Mouse (Mus musculus): ENCODE measurements around the gene Fbxw11. TPM values are rescaled to one million over a fixed set of nuclear protein-coding genes. Genes with fewer than 3 reads are reported as not detected.
"Not testable (repeated sequence)": the region's sequence is repeated elsewhere in the genome, so short reads cannot be mapped to it uniquely, and the experiment has no call there.

Fbxw11 gene
- total RNA-seq, 1 experiment, result 45.8 TPM

DNA sequence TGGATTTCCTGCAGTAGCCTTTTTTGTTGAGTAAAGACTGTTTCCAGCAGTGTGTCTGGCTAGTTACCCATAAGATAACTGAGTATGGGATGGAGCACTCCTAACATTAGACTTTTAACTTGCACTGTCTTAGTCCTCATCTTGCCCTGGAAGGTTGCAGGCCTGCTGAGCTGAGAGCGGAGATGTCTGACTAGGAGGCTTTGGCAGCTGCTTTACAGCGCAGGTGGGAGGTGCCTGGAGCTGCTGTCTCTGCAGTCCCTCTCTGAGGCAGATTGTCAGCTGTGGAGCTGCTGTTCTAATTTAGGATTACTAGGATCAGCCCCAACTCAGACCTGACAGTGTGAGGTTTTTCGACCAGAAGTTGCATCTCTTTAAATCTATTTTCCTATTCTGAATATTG is 34.3 kb downstream of the Fbxw11 start:
- Histone ChIP-seq H3K4me1 (ENCODE audit: control insufficient read depth in 2 of 2, insufficient read depth in 2 of 2, low read length in 2 of 2, poor library complexity in 1 of 2) (peaks cover 10 to 11% of the 10 kb centered on the region in 2 experiments), H3K9me3 (ENCODE audit: control insufficient read depth, insufficient read depth, low read depth, low read length) (no peaks in the 10 kb centered on the region), H3K4me3 (ENCODE audit: insufficient read depth in 1 of 2, low read depth in 1 of 2, low read length in 2 of 2, poor library complexity in 1 of 2, severe bottlenecking in 1 of 2) (no peak overlapping the region), H3K9ac (ENCODE audit: insufficient read depth, low read depth, low read length, poor library complexity, severe bottlenecking) (no peak overlapping the region), H3K27ac (ENCODE audit: insufficient read depth, low read depth, low read length, poor library complexity, severe bottlenecking) (no peak overlapping the region), H3K36me3 (ENCODE audit: control insufficient read depth, insufficient read depth, low read length, poor library complexity, severe bottlenecking) (no peaks in the 10 kb centered on the region)
- TF ChIP-seq HCFC1 (IDR thresholded peaks at IDR 0.05; ENCODE audit: borderline replicate concordance, insufficient read depth, low read length) (no peak), CHD2 (IDR thresholded peaks at IDR 0.05; ENCODE audit: low read depth, low read length) (no peak), ZC3H11A (IDR thresholded peaks at IDR 0.05; ENCODE audit: borderline replicate concordance, low read depth, low read length) (no peak), ZNF384 (IDR thresholded peaks at IDR 0.05; ENCODE audit: low read depth, low read length) (no peak)
- in situ Hi-C loops (cut with MboI; ENCODE audit: low sequenced_read_pairs in 2 of 2, unreplicated experiment in 2 of 2), result no loop called here
- DNase-seq (ENCODE audit: low read depth, low spot score), result no peak

- no peak overlapping the region for H3K9ac ChIP-seq (ENCODE audit: insufficient read depth, low read depth, low read length, poor library complexity, severe bottlenecking)
- no peak overlapping the region for H3K27ac ChIP-seq (ENCODE audit: insufficient read depth, low read depth, low read length, poor library complexity, severe bottlenecking)
- in situ Hi-C loops (cut with MboI; ENCODE audit: low sequenced_read_pairs in 2 of 2, unreplicated experiment in 2 of 2), result no loop called here
- TF ChIP-seq MAFK (IDR thresholded peaks at IDR 0.05; ENCODE audit: insufficient read depth, low read depth, low read length) (no peak), CHD2 (IDR thresholded peaks at IDR 0.05; ENCODE audit: low read depth, low read length) (no peak), HCFC1 (IDR thresholded peaks at IDR 0.05; ENCODE audit: borderline replicate concordance, insufficient read depth, low read length) (no peak), ZC3H11A (IDR thresholded peaks at IDR 0.05; ENCODE audit: borderline replicate concordance, low read depth, low read length) (no peak), ZNF384 (IDR thresholded peaks at IDR 0.05; ENCODE audit: low read depth, low read length) (no peak)
- H3K9me3 ChIP-seq (ENCODE audit: control insufficient read depth, insufficient read depth, low read depth, low read length), result no peaks in the 10 kb centered on the region
- no peaks in the 10 kb centered on the region for H3K36me3 ChIP-seq (ENCODE audit: control insufficient read depth, insufficient read depth, low read length, poor library complexity, severe bottlenecking)
- no peak overlapping the region for H3K4me3 ChIP-seq (ENCODE audit: insufficient read depth in 1 of 2, low read depth in 1 of 2, low read length in 2 of 2, poor library complexity in 1 of 2, severe bottlenecking in 1 of 2)
- DNase-seq (ENCODE audit: low read depth, low spot score), result no peak
- H3K4me1 ChIP-seq (ENCODE audit: control insufficient read depth in 2 of 2, insufficient read depth in 2 of 2, low read length in 2 of 2, poor library complexity in 1 of 2), result peaks cover 13 to 15% of the 10 kb centered on the region in 2 experiments
Measured at GRCm38 (mm10) chr11:32677811-32678210, 35.3 kb downstream of the Fbxw11 start.

DNA sequence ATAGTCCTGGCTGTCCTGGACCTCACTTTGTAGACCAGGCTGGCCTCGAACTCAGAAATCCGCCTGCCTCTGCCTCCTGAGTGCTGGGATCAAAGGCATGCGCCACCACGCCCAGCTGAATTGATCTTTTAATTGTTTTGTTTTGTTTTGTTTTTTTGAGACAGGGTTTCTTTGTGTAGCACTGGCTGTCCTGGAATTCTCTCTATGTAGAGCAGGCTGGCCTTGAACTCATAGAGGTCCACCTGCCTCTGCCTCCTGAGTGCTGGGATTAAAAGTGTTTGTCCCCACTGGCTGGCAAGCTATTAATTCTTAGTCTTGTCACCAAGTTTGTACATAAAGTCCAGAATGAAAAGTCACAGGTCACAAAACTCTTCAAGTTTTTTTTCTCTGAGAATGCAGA is 36.6 kb downstream of the Fbxw11 start:
- TF ChIP-seq ZNF384 (IDR thresholded peaks at IDR 0.05; ENCODE audit: low read depth, low read length), result 0 out of 2 replicates have a peak, but pooled peaks have one; percentile 15
- H3K9me3 ChIP-seq (ENCODE audit: control insufficient read depth, insufficient read depth, low read depth, low read length); H3K9ac ChIP-seq (ENCODE audit: insufficient read depth, low read depth, low read length, poor library complexity, severe bottlenecking); H3K27ac ChIP-seq (ENCODE audit: insufficient read depth, low read depth, low read length, poor library complexity, severe bottlenecking); H3K4me3 ChIP-seq (ENCODE audit: insufficient read depth in 1 of 2, low read depth in 1 of 2, low read length in 2 of 2, poor library complexity in 1 of 2, severe bottlenecking in 1 of 2); in situ Hi-C loops (cut with MboI; ENCODE audit: low sequenced_read_pairs in 2 of 2, unreplicated experiment in 2 of 2); H3K36me3 ChIP-seq (ENCODE audit: control insufficient read depth, insufficient read depth, low read length, poor library complexity, severe bottlenecking): not testable (repeated sequence)
- H3K4me1 ChIP-seq (ENCODE audit: control insufficient read depth in 2 of 2, insufficient read depth in 2 of 2, low read length in 2 of 2, poor library complexity in 1 of 2), result peaks cover 13 to 15% of the 10 kb centered on the region in 2 experiments
- DNase-seq (ENCODE audit: low read depth, low spot score), result peak; percentile 34

DNA sequence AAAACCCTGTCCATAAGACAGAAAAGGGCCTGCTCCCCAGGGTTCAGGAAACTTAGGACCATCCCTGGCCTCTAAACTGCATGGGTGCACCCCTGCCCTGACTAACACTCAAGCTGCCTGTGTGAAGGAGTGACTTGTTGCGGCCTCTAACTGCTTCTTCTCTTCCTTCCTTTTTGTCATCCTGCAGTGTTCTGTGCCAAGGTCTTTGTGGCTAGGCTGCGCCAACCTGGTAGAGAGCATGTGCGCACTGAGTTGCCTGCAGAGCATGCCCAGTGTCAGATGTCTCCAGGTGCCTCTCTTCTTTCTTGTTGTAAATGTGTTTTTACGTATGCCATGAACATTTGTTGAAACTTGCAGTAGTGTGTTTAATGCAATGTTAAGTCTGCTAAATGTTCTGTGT is 37.5 kb downstream of the Fbxw11 start:
- H3K27ac ChIP-seq (ENCODE audit: insufficient read depth, low read depth, low read length, poor library complexity, severe bottlenecking), result peak overlapping the region; percentile 12; the same call in 1 of the 2 replicates
- peak overlapping the region; percentile 3; the same call in 1 of the 2 replicates for H3K9ac ChIP-seq (ENCODE audit: insufficient read depth, low read depth, low read length, poor library complexity, severe bottlenecking)
- no peaks in the 10 kb centered on the region for H3K36me3 ChIP-seq (ENCODE audit: control insufficient read depth, insufficient read depth, low read length, poor library complexity, severe bottlenecking)
- H3K4me3 ChIP-seq (ENCODE audit: insufficient read depth in 1 of 2, low read depth in 1 of 2, low read length in 2 of 2, poor library complexity in 1 of 2, severe bottlenecking in 1 of 2), result no peak overlapping the region
- in situ Hi-C loops (cut with MboI; ENCODE audit: low sequenced_read_pairs in 2 of 2, unreplicated experiment in 2 of 2), result no loop called here
- no peaks in the 10 kb centered on the region for H3K9me3 ChIP-seq (ENCODE audit: control insufficient read depth, insufficient read depth, low read depth, low read length)
- peaks cover 13 to 15% of the 10 kb centered on the region in 2 experiments for H3K4me1 ChIP-seq (ENCODE audit: control insufficient read depth in 2 of 2, insufficient read depth in 2 of 2, low read length in 2 of 2, poor library complexity in 1 of 2)
- DNase-seq (ENCODE audit: low read depth, low spot score), result no peak
- TF ChIP-seq ZC3H11A (IDR thresholded peaks at IDR 0.05; ENCODE audit: borderline replicate concordance, low read depth, low read length) (no peak), HCFC1 (IDR thresholded peaks at IDR 0.05; ENCODE audit: borderline replicate concordance, insufficient read depth, low read length) (no peak), MAFK (IDR thresholded peaks at IDR 0.05; ENCODE audit: insufficient read depth, low read depth, low read length) (no peak), CHD2 (IDR thresholded peaks at IDR 0.05; ENCODE audit: low read depth, low read length) (no peak), ZNF384 (IDR thresholded peaks at IDR 0.05; ENCODE audit: low read depth, low read length) (no peak)

DNA sequence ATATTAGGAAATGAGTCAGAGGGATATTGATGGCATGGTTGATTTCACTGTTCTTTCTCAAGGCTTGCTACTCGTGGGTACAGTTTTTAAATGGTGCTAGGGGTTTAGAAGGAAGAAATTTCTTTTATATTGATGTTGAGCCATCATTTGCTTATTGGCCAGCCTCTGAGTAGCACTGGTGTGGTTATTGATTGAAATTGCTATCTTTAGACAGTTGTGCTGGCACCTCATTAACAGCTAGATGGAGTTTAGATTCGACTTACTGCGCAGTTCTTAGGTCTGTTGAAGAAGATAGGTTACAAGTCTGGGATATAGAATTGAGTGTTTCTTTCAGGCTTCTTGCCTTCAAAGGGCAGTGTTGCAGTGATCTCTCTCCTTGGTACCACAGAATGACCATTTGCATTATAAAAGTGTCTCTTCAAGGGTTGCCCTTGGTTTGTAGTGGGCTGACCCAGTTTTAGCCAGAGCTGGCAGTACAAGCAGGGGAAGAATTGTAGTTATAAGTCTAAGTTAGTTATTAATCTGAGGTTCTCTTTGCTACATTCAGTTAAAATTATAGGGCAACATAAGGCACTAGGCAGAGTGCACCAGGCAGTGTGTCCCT is 38.8 kb downstream of the Fbxw11 start:
- DNase-seq (ENCODE audit: low read depth, low spot score), result no peak
- no peak for TF ChIP-seq HCFC1 (IDR thresholded peaks at IDR 0.05; ENCODE audit: borderline replicate concordance, insufficient read depth, low read length)
- TF ChIP-seq ZC3H11A (IDR thresholded peaks at IDR 0.05; ENCODE audit: borderline replicate concordance, low read depth, low read length), result no peak
- TF ChIP-seq ZNF384 (IDR thresholded peaks at IDR 0.05; ENCODE audit: low read depth, low read length), result no peak
- no peak for TF ChIP-seq MAFK (IDR thresholded peaks at IDR 0.05; ENCODE audit: insufficient read depth, low read depth, low read length)
- TF ChIP-seq CHD2 (IDR thresholded peaks at IDR 0.05; ENCODE audit: low read depth, low read length), result no peak
- Histone ChIP-seq H3K27ac (ENCODE audit: insufficient read depth, low read depth, low read length, poor library complexity, severe bottlenecking) (no peak overlapping the region; the same call in 1 of the 2 replicates), H3K9me3 (ENCODE audit: control insufficient read depth, insufficient read depth, low read depth, low read length) (no peaks in the 10 kb centered on the region), H3K4me1 (ENCODE audit: control insufficient read depth in 2 of 2, insufficient read depth in 2 of 2, low read length in 2 of 2, poor library complexity in 1 of 2) (peaks cover 13 to 15% of the 10 kb centered on the region in 2 experiments), H3K4me3 (ENCODE audit: insufficient read depth in 1 of 2, low read depth in 1 of 2, low read length in 2 of 2, poor library complexity in 1 of 2, severe bottlenecking in 1 of 2) (no peak overlapping the region), H3K36me3 (ENCODE audit: control insufficient read depth, insufficient read depth, low read length, poor library complexity, severe bottlenecking) (no peaks in the 10 kb centered on the region), H3K9ac (ENCODE audit: insufficient read depth, low read depth, low read length, poor library complexity, severe bottlenecking) (no peak overlapping the region)
- in situ Hi-C loops (cut with MboI; ENCODE audit: low sequenced_read_pairs in 2 of 2, unreplicated experiment in 2 of 2), result no loop called here
